Mouse (Mus musculus): ENCODE measurements around the gene Cpne9. TPM values are rescaled to one million over a fixed set of nuclear protein-coding genes. Genes with fewer than 3 reads are reported as not detected.

Gene Cpne9
- polyA plus RNA-seq, 1 experiment from 2014 or later: 0.13 TPM

DNA sequence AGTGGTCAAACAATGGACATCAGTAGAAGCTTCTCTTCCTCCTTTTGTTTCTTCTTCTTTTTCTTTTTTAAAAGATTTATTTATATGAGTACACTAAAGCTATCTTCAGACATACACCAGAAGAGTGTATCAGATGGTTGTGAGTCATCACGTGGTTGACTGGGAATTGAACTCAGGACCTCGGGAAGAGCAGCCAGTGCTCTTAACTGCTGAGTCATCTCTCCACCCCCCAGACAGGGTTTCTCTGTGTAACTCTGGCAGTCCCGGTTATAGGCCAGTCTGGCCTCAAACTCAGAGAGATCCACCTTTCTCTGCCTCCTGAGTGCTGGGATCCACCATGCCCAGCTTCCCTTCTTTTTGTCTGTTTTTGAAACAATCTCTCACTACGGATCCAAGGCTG is 14.5 kb downstream of the Cpne9 start:
- no peak overlapping the region for H3K27ac ChIP-seq (ENCODE audit: low read depth, low read length)
- DNase-seq (ENCODE audit: low spot score) (no peak), ATAC-seq (replicated peaks; ENCODE audit: low FRiP score) (no peak)
- no peak overlapping the region for H3K4me2 ChIP-seq (ENCODE audit: low read depth, low read length, severe bottlenecking)
- H3K9me3 ChIP-seq (ENCODE audit: control insufficient read depth, low read length): no peaks in the 10 kb centered on the region
- H3K36me3 ChIP-seq (ENCODE audit: control insufficient read depth, insufficient read depth, low read length): no peaks in the 10 kb centered on the region
- no peaks in the 10 kb centered on the region for H3K27me3 ChIP-seq (ENCODE audit: control insufficient read depth, insufficient read depth, low read length)
- 75% methylated on average over 4 of the region's 4 CpGs for WGBS
- H3K9ac ChIP-seq (ENCODE audit: low read length): no peak overlapping the region
- no peaks in the 10 kb centered on the region for H3K4me1 ChIP-seq (replicated peaks; ENCODE audit: control insufficient read depth, insufficient read depth, low read length)
- no peak overlapping the region for H3K4me3 ChIP-seq (ENCODE audit: low read depth, low read length)

GRCm38 (mm10) chr6:113301350-113301749 is 19.2 kb downstream of the Cpne9 start:
- WGBS: 76% methylated on average over 5 of the region's 5 CpGs
- Histone ChIP-seq H3K4me3 (ENCODE audit: low read depth, low read length) (no peak overlapping the region), H3K9ac (ENCODE audit: low read length) (no peak overlapping the region), H3K4me1 (replicated peaks; ENCODE audit: control insufficient read depth, insufficient read depth, low read length) (no peaks in the 10 kb centered on the region; the same call in 1 of the 2 replicates), H3K4me2 (ENCODE audit: low read depth, low read length, severe bottlenecking) (no peak overlapping the region), H3K36me3 (ENCODE audit: control insufficient read depth, insufficient read depth, low read length) (no peaks in the 10 kb centered on the region), H3K9me3 (ENCODE audit: control insufficient read depth, low read length) (no peaks in the 10 kb centered on the region), H3K27me3 (ENCODE audit: control insufficient read depth, insufficient read depth, low read length) (no peaks in the 10 kb centered on the region), H3K27ac (ENCODE audit: low read depth, low read length) (no peak overlapping the region)
- no peak for DNase-seq (ENCODE audit: low spot score)
- no peak for ATAC-seq (replicated peaks; ENCODE audit: low FRiP score)

DNA sequence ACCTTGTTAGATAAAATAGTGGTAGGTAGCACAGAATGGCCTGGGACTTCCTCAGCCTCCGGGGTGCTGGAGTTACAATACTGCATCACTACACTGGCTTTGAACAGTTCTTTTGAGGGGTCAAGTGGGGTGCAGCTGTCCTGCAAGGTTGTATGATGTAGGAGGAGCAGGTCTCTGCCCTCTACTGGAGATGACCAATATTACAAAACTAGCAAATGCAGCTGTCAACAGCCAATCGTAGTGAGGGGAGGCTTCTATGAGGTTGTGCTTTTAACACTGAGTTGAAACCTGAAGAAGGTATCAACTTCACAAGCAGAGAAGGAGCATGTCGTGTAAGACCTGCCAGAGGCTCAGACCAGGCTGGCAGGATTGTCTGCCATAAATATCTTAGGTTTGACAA is 20.2 kb downstream of the Cpne9 start:
- no peak overlapping the region for H3K4me3 ChIP-seq (ENCODE audit: low read depth, low read length)
- no peak overlapping the region for H3K9ac ChIP-seq (ENCODE audit: low read length)
- DNase-seq (ENCODE audit: low spot score) (no peak), ATAC-seq (replicated peaks; ENCODE audit: low FRiP score) (no peak)
- H3K36me3 ChIP-seq (ENCODE audit: control insufficient read depth, insufficient read depth, low read length): no peaks in the 10 kb centered on the region
- no peaks in the 10 kb centered on the region; the same call in 1 of the 2 replicates for H3K4me1 ChIP-seq (replicated peaks; ENCODE audit: control insufficient read depth, insufficient read depth, low read length)
- H3K27ac ChIP-seq (ENCODE audit: low read depth, low read length): no peak overlapping the region
- H3K27me3 ChIP-seq (ENCODE audit: control insufficient read depth, insufficient read depth, low read length): no peaks in the 10 kb centered on the region
- H3K9me3 ChIP-seq (ENCODE audit: control insufficient read depth, low read length): no peaks in the 10 kb centered on the region
- 24% methylated on average over 3 of the region's 3 CpGs for WGBS
- no peak overlapping the region for H3K4me2 ChIP-seq (ENCODE audit: low read depth, low read length, severe bottlenecking)

DNA sequence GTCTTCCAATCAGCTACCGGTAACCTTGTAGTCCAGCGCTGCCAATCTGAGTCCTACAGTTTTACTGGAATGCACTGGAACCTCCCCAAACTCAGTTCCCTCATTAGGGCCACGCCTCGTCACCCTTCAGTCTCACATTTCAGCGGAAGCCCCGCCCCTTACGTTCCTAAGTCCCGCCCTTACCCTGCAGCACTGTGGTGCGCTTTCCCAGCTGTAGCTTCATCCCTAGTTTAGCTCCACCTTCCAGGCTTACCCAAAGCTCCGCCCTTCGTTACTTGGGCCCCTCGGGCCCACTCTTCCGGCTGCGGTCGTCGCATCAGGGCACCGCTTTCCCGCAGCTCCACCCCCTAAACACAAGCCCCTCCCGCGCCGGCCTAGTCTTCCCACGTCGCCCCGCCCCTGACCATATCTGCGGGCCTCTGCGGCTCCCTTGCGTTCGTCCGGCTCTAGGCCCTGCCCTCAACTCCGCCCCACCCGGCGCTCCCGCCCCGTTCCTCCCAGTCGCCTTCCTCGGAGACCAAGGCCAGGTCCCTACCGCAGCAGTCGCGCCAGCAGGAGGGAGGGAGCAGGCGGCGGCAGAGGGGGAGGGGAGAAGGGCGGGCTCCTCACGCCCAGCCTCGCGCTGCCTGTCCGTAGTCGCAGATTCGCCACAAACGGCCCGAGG is 24.3 kb downstream of the Cpne9 start:
- ATAC-seq (replicated peaks; ENCODE audit: low FRiP score) (peak; percentile 98), DNase-seq (ENCODE audit: low spot score) (peak; percentile 100)
- H3K9me3 ChIP-seq (ENCODE audit: control insufficient read depth, low read length): no peaks in the 10 kb centered on the region
- peak overlapping the region; percentile 94 for H3K9ac ChIP-seq (ENCODE audit: low read length)
- peak overlapping the region; percentile 98 for H3K4me3 ChIP-seq (ENCODE audit: low read depth, low read length)
- H3K27ac ChIP-seq (ENCODE audit: low read depth, low read length): peak overlapping the region; percentile 97
- no peaks in the 10 kb centered on the region; the same call in 1 of the 2 replicates for H3K36me3 ChIP-seq (ENCODE audit: control insufficient read depth, insufficient read depth, low read length)
- under 1% methylated on average over 50 of the region's 50 CpGs for WGBS
- H3K27me3 ChIP-seq (ENCODE audit: control insufficient read depth, insufficient read depth, low read length): no peaks in the 10 kb centered on the region
- H3K4me1 ChIP-seq (replicated peaks; ENCODE audit: control insufficient read depth, insufficient read depth, low read length): peaks cover 6% of the 10 kb centered on the region; the same call in 1 of the 2 replicates
- H3K4me2 ChIP-seq (ENCODE audit: low read depth, low read length, severe bottlenecking): peak overlapping the region; percentile 99

DNA sequence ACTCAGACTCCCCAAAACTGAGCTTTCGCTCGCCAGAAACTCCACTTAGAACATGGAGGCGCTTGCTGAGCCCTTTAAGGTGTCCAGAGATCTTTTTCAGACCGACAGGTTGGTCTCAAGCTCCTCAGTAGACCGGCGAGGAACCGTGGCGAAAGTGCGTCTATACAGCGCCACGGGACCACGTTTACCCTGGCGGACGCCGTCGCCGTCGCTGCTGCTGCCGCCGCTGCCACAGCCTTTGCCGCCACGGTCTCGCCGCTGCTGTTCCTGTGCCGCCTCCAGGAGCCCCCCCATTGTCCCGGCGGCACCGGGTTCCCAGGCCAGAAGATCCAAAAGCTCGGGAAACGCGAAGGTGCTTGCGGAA is 24.9 kb downstream of the Cpne9 start, which contains the start of gene Brpf1:
Brpf1 (plus strand) TSS at position 152 of the 364 bp plus-strand sequence.
- H3K4me3 ChIP-seq (ENCODE audit: low read depth, low read length): peak within 1 kb of the TSS; percentile 98
- peak within 1 kb of the TSS; percentile 94 for H3K9ac ChIP-seq (ENCODE audit: low read length)
- under 1% methylated on average over 32 of the region's 32 CpGs for WGBS
- no peaks in the 10 kb centered on the region; the same call in 1 of the 2 replicates for H3K36me3 ChIP-seq (ENCODE audit: control insufficient read depth, insufficient read depth, low read length)
- H3K9me3 ChIP-seq (ENCODE audit: control insufficient read depth, low read length): no peaks in the 10 kb centered on the region
- H3K4me2 ChIP-seq (ENCODE audit: low read depth, low read length, severe bottlenecking): peak within 1 kb of the TSS; percentile 99
- no peaks in the 10 kb centered on the region for H3K27me3 ChIP-seq (ENCODE audit: control insufficient read depth, insufficient read depth, low read length)
- H3K4me1 ChIP-seq (replicated peaks; ENCODE audit: control insufficient read depth, insufficient read depth, low read length): peaks cover 6% of the 10 kb centered on the region; the same call in 1 of the 2 replicates
- DNase-seq (ENCODE audit: low spot score) (peak; percentile 89), ATAC-seq (replicated peaks; ENCODE audit: low FRiP score) (peak; percentile 69)
- peak within 1 kb of the TSS; percentile 97 for H3K27ac ChIP-seq (ENCODE audit: low read depth, low read length)

DNA sequence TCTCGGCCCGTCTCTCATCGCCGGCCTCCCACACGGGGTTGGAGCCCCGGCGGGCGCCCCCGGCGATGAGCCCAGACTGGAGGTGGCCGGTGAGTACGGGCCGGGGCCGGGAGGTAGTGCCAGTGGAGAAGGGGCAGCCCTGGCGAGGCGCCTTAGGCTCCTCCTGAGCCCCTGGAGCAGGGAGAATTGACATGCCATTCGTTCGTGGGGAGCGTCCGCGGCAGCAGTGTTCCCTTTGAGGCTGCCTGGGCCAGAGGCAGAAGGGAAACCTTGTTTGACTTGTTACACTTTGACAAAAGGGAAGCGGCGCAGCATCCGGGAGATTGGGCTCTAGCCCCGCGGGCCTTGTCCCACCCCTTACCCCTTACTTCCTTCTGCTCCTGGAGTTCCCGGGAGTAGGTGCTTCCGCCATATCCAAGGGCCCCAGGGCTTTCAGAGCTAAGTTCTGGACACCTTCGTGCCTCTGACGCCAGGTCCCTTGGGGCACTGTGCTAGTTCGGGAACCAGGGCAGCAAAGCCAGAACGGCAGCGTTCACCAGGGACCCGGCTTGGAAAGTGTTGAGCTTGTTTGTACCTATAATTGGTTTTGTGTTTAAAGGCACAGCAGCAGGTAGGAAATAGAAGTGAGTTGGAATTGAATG is 25.5 kb downstream of the Cpne9 start:
- peak; percentile 1; the same call in 1 of the 2 replicates for ATAC-seq (replicated peaks; ENCODE audit: low FRiP score)
- WGBS: under 1% methylated on average over 34 of the region's 34 CpGs

GRCm38 (mm10) chr6:113308141-113308540 is 26.0 kb downstream of the Cpne9 start:
- no peak overlapping the region for H3K27ac ChIP-seq (ENCODE audit: low read depth, low read length)
- DNase-seq (ENCODE audit: low spot score) (no peak), ATAC-seq (replicated peaks; ENCODE audit: low FRiP score) (no peak)
- 48% methylated on average over 5 of the region's 5 CpGs for WGBS
- H3K4me3 ChIP-seq (ENCODE audit: low read depth, low read length): peak overlapping the region; percentile 98
- no peaks in the 10 kb centered on the region for H3K9me3 ChIP-seq (ENCODE audit: control insufficient read depth, low read length)
- peaks cover under 1% of the 10 kb centered on the region; the same call in 1 of the 2 replicates for H3K36me3 ChIP-seq (ENCODE audit: control insufficient read depth, insufficient read depth, low read length)
- peak overlapping the region; percentile 99 for H3K4me2 ChIP-seq (ENCODE audit: low read depth, low read length, severe bottlenecking)
- H3K27me3 ChIP-seq (ENCODE audit: control insufficient read depth, insufficient read depth, low read length): no peaks in the 10 kb centered on the region
- H3K4me1 ChIP-seq (replicated peaks; ENCODE audit: control insufficient read depth, insufficient read depth, low read length): peaks cover 6% of the 10 kb centered on the region; the same call in 1 of the 2 replicates
- peak overlapping the region; percentile 94 for H3K9ac ChIP-seq (ENCODE audit: low read length)

More for the DNA sequence above, 25.5 kb downstream of the Cpne9 start:
- Histone ChIP-seq H3K4me3 (ENCODE audit: low read depth, low read length) (peak overlapping the region; percentile 98), H3K4me2 (ENCODE audit: low read depth, low read length, severe bottlenecking) (peak overlapping the region; percentile 99), H3K27ac (ENCODE audit: low read depth, low read length) (peak overlapping the region; percentile 97), H3K9me3 (ENCODE audit: control insufficient read depth, low read length) (no peaks in the 10 kb centered on the region), H3K27me3 (ENCODE audit: control insufficient read depth, insufficient read depth, low read length) (no peaks in the 10 kb centered on the region), H3K36me3 (ENCODE audit: control insufficient read depth, insufficient read depth, low read length) (no peaks in the 10 kb centered on the region; the same call in 1 of the 2 replicates), H3K4me1 (replicated peaks; ENCODE audit: control insufficient read depth, insufficient read depth, low read length) (peaks cover 6% of the 10 kb centered on the region; the same call in 1 of the 2 replicates), H3K9ac (ENCODE audit: low read length) (peak overlapping the region; percentile 94)
- DNase-seq (ENCODE audit: low spot score): no peak

DNA sequence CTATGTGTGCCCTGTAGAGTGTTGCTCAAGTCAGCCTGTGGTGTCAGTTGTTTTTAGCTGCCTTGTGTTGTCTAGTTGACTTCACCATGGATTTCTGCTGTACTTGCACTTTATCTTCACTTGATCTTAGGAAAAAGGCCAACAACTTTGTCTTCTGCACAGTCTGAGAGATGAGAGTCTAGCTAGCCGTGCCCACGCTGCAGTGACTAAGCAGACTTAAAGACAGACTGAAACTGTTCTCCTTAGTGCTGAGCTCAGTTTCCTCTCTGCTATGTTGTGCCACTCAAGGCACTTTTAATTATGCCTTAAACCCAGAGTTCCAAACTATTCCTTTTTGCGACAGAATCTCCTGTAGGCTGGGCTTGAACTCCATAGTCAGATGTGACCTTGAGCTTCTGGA is 33.9 kb downstream of the Cpne9 start:
- WGBS: 92% methylated on average over 3 of the region's 3 CpGs
- peaks cover 31% of the 10 kb centered on the region; the same call in 1 of the 2 replicates for H3K36me3 ChIP-seq (ENCODE audit: control insufficient read depth, insufficient read depth, low read length)

More for the DNA sequence above, 33.9 kb downstream of the Cpne9 start:
- Histone ChIP-seq H3K27me3 (ENCODE audit: control insufficient read depth, insufficient read depth, low read length) (no peaks in the 10 kb centered on the region), H3K4me1 (replicated peaks; ENCODE audit: control insufficient read depth, insufficient read depth, low read length) (no peaks in the 10 kb centered on the region), H3K9ac (ENCODE audit: low read length) (no peak overlapping the region), H3K4me2 (ENCODE audit: low read depth, low read length, severe bottlenecking) (no peak overlapping the region), H3K27ac (ENCODE audit: low read depth, low read length) (no peak overlapping the region), H3K4me3 (ENCODE audit: low read depth, low read length) (no peak overlapping the region), H3K9me3 (ENCODE audit: control insufficient read depth, low read length) (no peaks in the 10 kb centered on the region)
- no peak for ATAC-seq (replicated peaks; ENCODE audit: low FRiP score)
- no peak for DNase-seq (ENCODE audit: low spot score)
